Mouse (Mus musculus): ENCODE results near the gene Cep350.

GRCm38 (mm10) chr1:155989387-155989786 is 16.3 kb upstream of the Cep350 start:
- TF ChIP-seq CTCF (IDR thresholded peaks at IDR 0.05; ENCODE audit: low read depth), result no peak
- TF ChIP-seq EP300 (optimal IDR thresholded peaks at IDR 0.05), result no peak
